Mouse (Mus musculus): ENCODE measurements at regions not wholly inside any gene's neighbourhood (a gene's known extent, or its start where the extent isn't known, plus 50 kb on each side); places are given as distances from the start of the nearest gene placed in this dataset.
"Not testable (repeated sequence)": the region's sequence is repeated elsewhere in the genome, so short reads cannot be mapped to it uniquely, and the experiment has no call there.

- TF ChIP-seq CTCF (IDR thresholded peaks at IDR 0.05; ENCODE audit: low read depth, low read length); POLR2A (IDR thresholded peaks at IDR 0.05; ENCODE audit: extremely low read depth, insufficient read depth, low read length): not testable (repeated sequence)
Measured at GRCm38 (mm10) chr5:3277241-3277640, 64.0 kb upstream of the Cdk6 start.
